Mouse (Mus musculus) v-Abl transformed pro-B cells (cell line): Measurements from ENCODE around the gene Memo1.

Experiments used
- in situ Hi-C, 2 experiments: fragments of 400-800 bp; cut with MboI; formaldehyde crosslinking; loops; one replicate each; pipeline ENCODE4 v1.15.1; 2025; ENCODE audit not compliant: unreplicated experiment in 2 of 2

Memo1 gene

DNA sequence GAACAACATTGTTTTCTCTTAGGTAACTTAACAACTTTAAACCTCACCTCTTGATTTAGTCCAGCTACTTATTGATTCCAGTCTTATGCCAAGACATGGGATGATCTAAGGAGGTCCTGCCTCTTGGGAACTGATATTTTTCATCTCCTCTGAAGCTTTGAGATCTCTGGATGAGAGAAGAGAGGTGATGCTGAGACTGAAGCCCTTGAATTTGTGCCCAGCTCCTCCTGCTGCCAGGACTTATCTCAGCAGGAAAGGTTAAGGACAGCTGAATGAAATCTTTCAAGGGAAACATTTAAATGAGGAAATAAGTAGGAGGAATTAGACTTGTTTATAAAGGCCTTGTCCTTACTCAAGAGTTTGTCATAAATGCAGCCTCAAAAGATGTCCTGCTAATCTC is 121.6 kb downstream of the Memo1 start:
- in situ Hi-C loops = no loop called here

DNA sequence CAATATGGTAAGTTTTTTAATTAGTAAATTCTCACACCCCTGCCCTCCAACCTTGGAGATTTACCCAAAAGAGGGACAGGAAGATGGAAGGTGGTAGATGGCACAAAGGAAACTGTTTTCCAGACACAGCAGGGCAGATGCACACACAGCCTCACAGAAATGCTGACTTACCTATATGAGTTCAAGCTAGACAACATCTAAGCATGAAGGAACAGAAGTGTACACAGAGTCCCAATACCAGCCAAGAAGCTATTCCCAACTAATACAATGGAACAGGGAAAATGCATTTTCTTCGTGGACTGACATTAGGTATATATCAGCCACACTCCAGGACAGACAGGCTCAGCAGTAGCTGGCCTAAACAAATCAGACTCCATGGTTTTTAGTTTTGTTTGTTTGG is 122.5 kb downstream of the Memo1 start:
- in situ Hi-C loops = no loop called here

GRCm38 (mm10) chr17:74159443-74159894 is 135.9 kb downstream of the Memo1 start:
- in situ Hi-C loops = no loop called here

DNA sequence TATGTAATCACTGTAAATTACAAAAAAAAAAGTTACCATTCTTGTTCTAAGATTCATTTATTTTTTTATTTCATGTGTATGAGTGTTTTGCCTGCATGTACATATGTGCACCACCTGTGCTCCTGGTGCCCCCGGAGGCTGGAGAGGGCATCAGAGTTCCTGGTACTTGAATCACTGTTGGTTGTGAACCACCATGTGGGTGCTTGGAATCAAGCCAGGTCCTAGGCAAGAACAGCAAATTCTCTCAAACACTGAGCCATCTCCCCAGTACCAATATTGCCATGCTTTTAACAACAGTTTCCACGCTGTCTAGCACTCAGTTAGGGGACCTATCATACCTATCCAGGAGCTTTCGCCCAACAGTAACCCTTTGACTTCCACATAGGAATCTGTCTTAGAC is 137.2 kb downstream of the Memo1 start:
- in situ Hi-C loops = no loop called here
